Mouse (Mus musculus): ENCODE measurements around the gene Poglut1. TPM values are rescaled to one million over a fixed set of nuclear protein-coding genes. Genes with fewer than 3 reads are reported as not detected.

Gene Poglut1
- total RNA-seq, 2 experiments from 2014 or later = 7.9 to 8.0 TPM

- no peak for DNase-seq
Observed at GRCm38 (mm10) chr16:38538716-38539380, 11.2 kb downstream of the Poglut1 start.

GRCm38 (mm10) chr16:38536544-38537146 lies 13.4 kb downstream of the Poglut1 start:
- intact Hi-C loops (cut with DNase I) = loop anchor here (5.0 to 10.0 kb wide), 2 partner anchors 188 to 276 kb away; no protein-coding TSS in a partner anchor
- peak; percentile 58 to 66 for DNase-seq

More at GRCm38 (mm10) chr16:38538716-38539380, 11.2 kb downstream of the Poglut1 start:
- intact Hi-C loops (cut with DNase I) = loop anchor here (5.0 to 10.0 kb wide), 2 partner anchors 186 to 273 kb away; no protein-coding TSS in a partner anchor

- intact Hi-C loops (cut with DNase I) = no loop called here
- DNase-seq = no peak
Observed at GRCm38 (mm10) chr16:38526264-38526663, 23.8 kb downstream of the Poglut1 start.

GRCm38 (mm10) chr16:38522129-38523084 lies 27.7 kb downstream of the Poglut1 start, which contains the start of gene Timmdc1:
Gene Timmdc1 (minus strand): TSS chr16:38522663.
- peak; percentile 94 for DNase-seq
- intact Hi-C loops (cut with DNase I) = no loop called here

GRCm38 (mm10) chr16:38521211-38521987 lies 28.7 kb downstream of the Poglut1 start:
- DNase-seq = no peak
- intact Hi-C loops (cut with DNase I) = no loop called here

- intact Hi-C loops (cut with DNase I) = no loop called here
- DNase-seq = no peak
Observed at GRCm38 (mm10) chr16:38519140-38519539, 30.9 kb downstream of the Poglut1 start.

- intact Hi-C loops (cut with DNase I) = no loop called here
- DNase-seq = no peak
Observed at GRCm38 (mm10) chr16:38510846-38511245, 39.2 kb downstream of the Poglut1 start.

GRCm38 (mm10) chr16:38506041-38506634 lies 43.9 kb downstream of the Poglut1 start:
- peak; percentile 37 to 41 for DNase-seq
- intact Hi-C loops (cut with DNase I) = loop anchor here (2.0 to 10.0 kb wide), 2 partner anchors 161 to 541 kb away; no protein-coding TSS in a partner anchor

GRCm38 (mm10) chr16:38503528-38503927 lies 46.5 kb downstream of the Poglut1 start:
- intact Hi-C loops (cut with DNase I) = loop anchor here (10.0 kb wide), 1 partner anchor 539 kb away; no protein-coding TSS in a partner anchor

GRCm38 (mm10) chr16:38502469-38502868 lies 47.6 kb downstream of the Poglut1 start:
- DNase-seq = no peak
- intact Hi-C loops (cut with DNase I) = loop anchor here (10.0 kb wide), 1 partner anchor 538 kb away; no protein-coding TSS in a partner anchor

More at GRCm38 (mm10) chr16:38503528-38503927, 46.5 kb downstream of the Poglut1 start:
- DNase-seq = no peak

- intact Hi-C loops (cut with DNase I) = no loop called here
- no peak for DNase-seq
Observed at GRCm38 (mm10) chr16:38496604-38497140, 53.4 kb downstream of the Poglut1 start.

GRCm38 (mm10) chr16:38493890-38494289 lies 56.2 kb downstream of the Poglut1 start:
- DNase-seq = no peak
- intact Hi-C loops (cut with DNase I) = no loop called here

- no peak for DNase-seq
- intact Hi-C loops (cut with DNase I) = no loop called here
Observed at GRCm38 (mm10) chr16:38492551-38492950, 57.5 kb downstream of the Poglut1 start.

GRCm38 (mm10) chr16:38483582-38484309 lies 66.3 kb downstream of the Poglut1 start:
- no peak for DNase-seq
- intact Hi-C loops (cut with DNase I) = loop anchor here (2.0 kb wide), 1 partner anchor 139 kb away; no protein-coding TSS in a partner anchor

- DNase-seq = peak in 1 of 2 experiments; percentile 17
- intact Hi-C loops (cut with DNase I) = loop anchor here (2.0 kb wide), 1 partner anchor 138 kb away; no protein-coding TSS in a partner anchor
Observed at GRCm38 (mm10) chr16:38482780-38483562, 67.1 kb downstream of the Poglut1 start.

- intact Hi-C loops (cut with DNase I) = no loop called here
- no peak for DNase-seq
Observed at GRCm38 (mm10) chr16:38481327-38481726, 68.7 kb downstream of the Poglut1 start.

GRCm38 (mm10) chr16:38478296-38478695 lies 71.8 kb downstream of the Poglut1 start:
- no peak for DNase-seq
- intact Hi-C loops (cut with DNase I) = no loop called here
